Mouse (Mus musculus) hindlimb bud, embryonic 11.5 days (tissue): ENCODE data around the gene Sbf2.

ENCODE experiments used
- DNase-seq: peaks from one replicate; pipeline ENCODE4 v3.0.0-alpha.2; 2012; ENCODE audit warnings: low read depth, low spot score; ENCODE audit errors: extremely low spot score

Sbf2 gene

DNA sequence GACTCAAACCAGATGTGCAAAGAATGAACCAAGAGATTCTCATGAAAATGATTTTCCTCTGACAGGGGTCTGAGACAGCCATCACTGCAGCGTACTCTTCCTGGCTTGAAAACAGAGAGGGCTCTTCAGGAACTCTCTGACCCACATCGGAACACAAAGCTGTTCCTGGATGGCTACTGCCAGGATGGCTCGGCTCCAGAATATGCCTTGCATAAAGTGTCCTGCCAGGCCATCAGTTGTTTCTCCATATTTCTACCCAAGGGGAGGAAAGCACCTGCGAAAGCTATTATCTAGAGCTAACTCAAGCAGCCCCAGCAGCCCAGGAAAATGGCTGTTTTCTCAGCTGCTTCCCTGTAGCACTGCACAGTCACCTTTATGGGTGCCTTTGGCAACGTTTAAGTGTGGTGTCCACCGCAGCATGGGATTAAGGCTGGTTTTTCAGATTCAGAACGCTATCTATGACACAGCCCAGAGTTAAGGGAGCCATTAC lies 300.3 kb downstream of the Sbf2 start:
- DNase-seq, result no peak

DNA sequence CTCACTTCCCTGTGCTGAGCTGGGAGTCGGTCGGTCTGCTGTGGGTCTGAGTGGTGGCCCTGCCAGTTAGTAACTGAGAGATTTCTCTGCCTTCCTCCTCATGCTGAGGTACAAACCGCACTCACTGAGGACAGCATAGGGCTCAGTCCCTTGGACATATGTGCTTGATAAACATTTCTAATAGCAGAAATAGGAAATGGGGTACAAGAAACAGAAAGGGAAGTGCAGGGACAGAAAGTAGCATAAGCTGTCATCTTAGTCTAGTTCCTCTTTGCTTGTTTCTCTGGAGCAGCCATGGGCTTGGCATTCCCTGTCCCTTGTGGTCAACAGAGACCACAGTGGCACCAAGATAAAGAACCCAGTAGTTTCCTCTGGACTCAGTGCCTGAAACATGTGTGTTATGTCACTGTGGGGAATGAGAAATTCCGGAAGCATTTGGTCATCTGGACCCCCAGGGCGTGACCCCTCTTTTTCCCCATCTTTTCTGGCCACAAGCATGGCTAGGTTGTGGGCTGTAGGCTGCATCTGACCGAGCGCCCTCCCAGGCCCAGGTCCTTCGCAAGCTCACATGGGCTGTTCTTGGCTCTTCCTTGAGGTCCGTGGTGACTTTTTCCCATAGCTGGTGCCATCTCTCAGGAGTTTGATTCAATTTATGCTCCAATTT lies 301.2 kb downstream of the Sbf2 start:
- DNase-seq, result no peak

DNA sequence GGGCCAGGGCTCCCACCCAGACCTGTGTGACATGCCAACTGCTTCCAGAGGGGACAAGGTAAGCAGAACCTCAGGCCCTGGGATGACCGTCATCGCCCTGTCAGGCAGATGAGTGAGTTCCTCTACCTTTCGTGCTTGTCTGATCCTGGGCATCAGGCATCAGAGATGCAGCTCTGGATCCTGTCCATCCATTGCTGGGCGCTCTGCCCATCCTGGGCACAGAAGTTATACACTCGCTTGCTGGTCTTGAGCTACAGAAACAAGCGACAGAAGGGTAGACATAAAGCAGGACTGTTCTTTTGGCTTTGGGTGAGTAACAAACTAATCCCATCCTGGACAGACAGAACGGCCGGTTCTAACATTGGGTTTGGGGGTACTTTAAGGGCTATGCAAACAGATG lies 305.5 kb downstream of the Sbf2 start:
- no peak for DNase-seq

DNA sequence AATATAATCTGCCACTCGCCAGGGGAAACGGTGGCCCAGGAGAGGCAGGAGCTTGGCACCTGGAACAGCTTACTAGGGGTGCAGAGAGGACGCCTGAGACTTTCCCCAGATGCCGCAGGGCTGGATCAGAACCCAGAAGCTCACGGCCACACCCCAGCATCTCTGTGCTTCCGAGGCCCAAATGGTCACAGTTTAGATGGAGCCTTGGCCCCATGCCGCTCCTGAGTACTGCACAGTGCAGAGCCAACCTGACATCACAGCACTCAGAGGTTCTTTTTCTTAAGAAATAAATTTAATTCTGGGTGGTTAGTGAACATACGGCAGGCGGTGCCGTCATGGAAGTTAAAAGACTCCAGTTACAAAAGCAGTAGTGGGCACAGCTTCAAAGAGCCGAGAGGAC lies 307.0 kb downstream of the Sbf2 start:
- no peak for DNase-seq

- DNase-seq, result no peak
Observed at GRCm38 (mm10) chr7:110306281-110306680, 308.4 kb downstream of the Sbf2 start.

DNA sequence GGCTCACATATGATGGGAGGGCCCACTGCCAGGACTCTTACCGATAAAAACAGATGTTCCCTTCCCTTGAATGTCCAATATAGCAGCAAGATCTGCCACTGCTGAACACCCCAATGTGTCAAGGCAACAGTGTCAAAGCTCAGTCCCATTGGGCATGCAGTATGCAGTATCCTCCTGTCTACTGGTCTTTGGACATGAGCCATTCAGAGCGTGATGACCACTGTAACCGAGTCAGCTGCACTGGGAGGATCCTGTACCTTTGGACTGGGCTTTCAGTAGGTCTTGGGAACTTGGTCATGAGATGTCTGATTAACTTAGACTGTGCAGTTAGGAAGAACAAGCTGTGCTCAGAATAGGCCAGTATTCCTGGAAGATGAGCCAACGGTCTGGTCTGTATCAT lies 309.2 kb downstream of the Sbf2 start:
- DNase-seq, result no peak

- no peak for DNase-seq
Observed at GRCm38 (mm10) chr7:110302886-110303285, 311.8 kb downstream of the Sbf2 start.

- DNase-seq, result no peak
Observed at GRCm38 (mm10) chr7:110298739-110299410, 315.8 kb downstream of the Sbf2 start.

DNA sequence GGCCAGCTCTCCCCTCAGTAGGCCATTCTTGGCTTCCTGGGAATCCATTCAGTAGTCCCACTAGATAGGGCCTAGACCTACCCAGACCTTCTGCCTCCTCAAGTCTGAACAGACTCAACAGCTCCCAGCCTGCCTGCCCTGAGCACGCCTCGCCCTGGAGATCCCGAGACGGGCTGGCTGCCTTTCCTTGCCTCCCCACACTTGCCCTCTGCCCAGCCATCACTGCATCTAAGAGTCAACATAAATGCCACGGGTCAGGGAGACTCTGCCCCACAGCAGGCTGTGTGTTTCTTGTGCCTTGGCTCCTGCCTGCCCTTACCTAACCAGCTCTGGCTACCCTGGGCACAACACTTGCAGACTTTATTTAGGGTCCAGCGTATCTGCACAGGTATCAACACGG lies 316.6 kb downstream of the Sbf2 start:
- DNase-seq, result no peak

DNA sequence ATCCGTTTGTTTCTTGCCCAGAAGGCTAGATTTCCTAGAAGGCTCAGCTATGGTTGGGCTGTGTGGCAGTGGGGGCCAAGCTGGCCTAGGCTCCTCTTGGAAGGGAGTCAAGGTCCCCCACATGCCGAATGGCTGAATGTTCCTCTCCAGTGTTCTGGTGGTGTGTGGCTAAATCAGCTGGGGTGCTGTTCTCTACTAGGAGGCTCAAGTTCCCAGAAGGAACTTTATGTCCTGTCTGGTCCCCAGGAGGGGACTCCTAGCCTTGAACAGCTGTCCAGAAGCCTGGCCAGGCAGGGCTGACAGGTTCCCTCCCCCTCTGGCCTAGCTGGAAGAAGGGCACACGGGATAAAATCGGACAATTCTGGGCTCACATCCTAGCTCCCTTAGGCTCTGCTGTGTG lies 317.1 kb downstream of the Sbf2 start:
- no peak for DNase-seq

GRCm38 (mm10) chr7:110296889-110297603 lies 317.7 kb downstream of the Sbf2 start:
- peak; percentile 52 for DNase-seq

DNA sequence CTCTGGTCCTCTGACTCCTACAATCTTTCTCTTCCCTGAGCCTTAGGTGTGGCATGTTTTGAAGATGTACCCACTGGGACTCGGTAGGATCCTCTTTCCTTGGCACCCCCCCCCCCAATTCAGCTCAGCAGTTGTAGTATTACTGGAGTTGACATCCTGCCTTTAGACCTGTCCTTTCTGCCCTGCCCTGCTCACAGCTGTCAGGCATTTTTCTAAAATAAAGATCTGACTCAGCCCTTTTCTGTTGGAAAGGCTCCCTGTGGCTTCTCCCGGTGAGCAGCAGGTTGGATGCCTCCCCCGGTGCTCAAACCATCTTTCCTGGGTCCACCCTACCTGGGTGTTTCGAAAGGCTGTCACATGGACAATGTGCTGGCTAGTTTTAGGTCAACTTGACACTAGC lies 325.1 kb downstream of the Sbf2 start:
- no peak for DNase-seq

- no peak for DNase-seq
Observed at GRCm38 (mm10) chr7:110288731-110289191, 326.0 kb downstream of the Sbf2 start.

- DNase-seq, result no peak
Observed at GRCm38 (mm10) chr7:110288191-110288604, 326.5 kb downstream of the Sbf2 start.

DNA sequence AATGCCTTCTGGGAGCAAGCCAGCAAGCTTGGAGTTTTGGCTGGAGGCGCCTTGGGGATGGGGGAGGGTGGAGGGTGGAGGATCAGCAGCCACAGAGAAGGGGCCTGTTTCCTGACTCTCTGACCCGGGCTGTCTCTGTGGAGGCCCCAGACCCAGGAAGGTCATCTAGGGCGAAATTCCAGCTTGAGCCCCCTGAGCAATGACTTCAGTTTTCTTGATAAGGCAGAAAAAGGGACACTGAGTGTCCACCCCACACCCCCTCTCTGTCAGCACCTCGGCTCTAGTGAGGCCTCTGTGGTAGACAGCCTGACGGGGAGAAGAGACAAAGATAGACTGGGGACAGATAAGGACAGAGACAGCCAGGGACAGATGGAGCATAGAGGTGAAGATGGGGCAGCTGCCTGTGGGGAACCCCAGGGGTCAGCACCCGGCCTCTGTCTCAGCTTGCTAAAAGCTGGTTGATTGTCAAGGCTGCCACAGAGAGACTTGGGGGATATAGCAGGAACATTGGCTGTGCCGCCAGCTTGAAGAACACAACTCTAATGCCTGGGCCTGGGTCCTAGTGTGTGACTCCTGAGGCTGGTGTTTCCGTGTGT lies 327.1 kb downstream of the Sbf2 start:
- no peak for DNase-seq

DNA sequence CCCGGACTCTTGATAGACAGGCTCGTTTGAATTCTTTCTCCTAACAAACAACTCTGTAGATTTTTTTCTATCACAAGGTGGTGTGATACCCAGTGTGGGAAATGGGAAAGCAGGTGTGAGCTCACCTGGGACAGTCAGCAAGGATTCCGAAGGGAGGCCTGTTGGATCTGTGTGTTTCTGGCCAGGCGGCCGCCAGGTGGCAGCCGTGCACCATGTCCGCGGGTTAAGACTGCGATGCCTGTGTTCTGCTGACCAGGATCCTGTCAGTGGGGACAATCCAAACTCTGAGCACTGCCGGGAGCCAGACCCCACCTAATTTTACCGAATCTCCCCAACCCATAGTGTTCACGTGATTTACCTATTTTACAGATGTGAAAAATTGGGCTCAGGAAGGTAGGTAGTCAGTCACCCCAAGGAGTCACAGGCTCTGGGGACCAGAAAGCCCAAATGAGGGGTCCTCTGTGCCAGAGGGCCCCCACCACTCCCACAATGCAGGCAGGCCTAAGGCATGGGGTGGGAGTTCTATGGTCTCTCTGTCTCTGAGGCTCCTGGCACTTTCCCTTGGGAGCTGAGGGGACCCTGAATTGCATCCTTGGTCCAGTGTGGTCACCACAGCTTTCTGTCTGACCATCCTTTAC lies 327.8 kb downstream of the Sbf2 start:
- DNase-seq, result peak; percentile 56

DNA sequence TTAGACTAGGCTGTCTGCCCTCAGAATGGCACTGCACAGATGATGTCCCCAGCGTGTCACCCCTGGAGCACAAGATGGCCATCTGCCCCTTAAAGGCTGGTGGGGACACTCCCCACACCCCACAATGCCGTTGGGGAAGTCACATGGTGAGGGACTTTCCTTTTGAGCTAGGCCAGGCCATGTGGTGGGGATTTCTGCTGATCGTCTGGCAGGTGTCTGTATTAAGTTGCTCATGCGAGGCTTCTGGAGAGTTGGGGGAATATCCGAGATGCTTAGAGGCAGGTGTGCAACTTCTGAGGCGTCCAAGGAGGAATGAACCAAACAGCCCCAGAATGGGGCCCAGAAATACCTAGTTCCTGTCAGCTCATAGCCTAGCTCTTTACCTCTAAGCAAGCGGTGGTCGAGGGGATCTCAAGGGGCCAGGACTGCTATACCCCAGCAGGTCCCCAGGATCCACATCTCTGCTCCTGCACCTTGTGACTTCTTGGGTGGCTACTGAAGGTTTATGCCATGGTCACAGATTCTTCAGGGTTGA lies 328.5 kb downstream of the Sbf2 start:
- DNase-seq, result no peak

DNA sequence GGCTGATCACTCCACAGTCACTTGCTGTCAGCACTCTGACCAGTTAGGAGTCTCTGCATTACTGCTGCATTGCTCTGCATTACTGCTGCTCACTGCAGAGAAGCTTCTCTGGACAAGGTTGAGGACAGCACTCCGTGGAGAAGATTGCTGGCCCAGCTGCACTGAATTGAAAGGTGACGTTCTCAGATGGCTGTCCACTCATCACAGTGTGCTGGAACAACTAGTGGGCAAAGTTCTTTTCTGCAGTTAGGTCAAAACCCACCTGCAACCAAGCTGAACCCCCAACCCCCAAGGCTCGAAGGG lies 328.9 kb downstream of the Sbf2 start:
- no peak for DNase-seq

- no peak for DNase-seq
Observed at GRCm38 (mm10) chr7:110285076-110285848, 329.5 kb downstream of the Sbf2 start.
